ENCODE assay signal across 9 mouse cellular contexts in the genomic region with DNA sequence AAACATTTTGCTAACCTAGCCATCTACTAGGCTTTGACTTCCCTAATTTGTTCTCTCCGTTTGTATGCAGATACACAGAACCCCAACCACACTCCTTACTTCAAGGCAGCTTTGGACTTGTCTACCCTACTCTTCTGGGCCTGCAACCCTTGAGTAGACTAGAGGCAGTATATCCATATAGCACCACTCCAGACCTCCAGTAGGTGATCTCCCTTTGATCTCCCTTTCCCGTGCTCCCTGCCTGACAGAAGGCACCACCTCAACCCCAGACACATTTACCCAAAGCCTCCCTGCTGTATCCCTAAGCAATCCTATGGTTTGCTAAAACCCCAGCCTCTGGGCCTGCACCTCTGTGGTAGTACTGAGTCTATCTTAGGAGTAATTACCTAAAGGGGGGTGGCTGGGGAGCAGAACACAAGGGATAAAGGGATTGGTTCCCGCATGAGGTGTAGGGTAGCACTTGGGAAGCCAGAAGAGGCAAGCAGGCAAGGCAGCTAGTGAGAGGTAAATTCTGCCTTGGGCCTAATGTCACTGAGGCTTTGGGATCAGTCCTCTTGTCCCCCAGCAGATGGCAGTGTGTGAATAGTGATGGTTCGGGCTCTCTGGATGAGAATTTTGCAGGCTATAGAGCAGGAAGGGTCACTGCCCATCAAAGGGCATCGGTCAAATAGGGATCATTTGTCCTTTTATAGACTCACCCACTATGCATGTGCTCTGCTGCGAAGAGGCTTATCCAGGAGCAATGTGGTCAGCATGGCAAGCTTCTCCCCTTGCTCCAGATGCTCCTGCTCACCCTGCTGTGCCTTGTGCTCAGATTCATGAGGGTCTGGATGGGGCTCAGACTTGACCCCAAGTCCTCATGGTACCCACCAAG. TPM values are rescaled to one million over a fixed set of nuclear protein-coding genes. Genes with fewer than 3 reads are reported as not detected.
DNase-seq lines count a peak whose midpoint lies in the region; ATAC-seq and TF ChIP-seq lines count a peak whose summit lies in the region.
"Had no signal": no experiment of that assay in that cellular context is flagged by ENCODE, and none has a peak within 500 bp of the region (broad histone marks: within the 10 kb centered on the region; RNA-seq: fewer than 3 reads in every experiment).

No protein-coding gene starts in this region.

- 31% methylated on average over 6 of the region's 6 CpGs for WGBS in heart, embryonic 11.5 days (ENCODE audit: insufficient replicate concordance)
- WGBS in cerebellum, adult 2 months = 31% methylated on average over 6 of the region's 6 CpGs
- 28% methylated on average over 6 of the region's 6 CpGs for WGBS in forebrain, postnatal 0 days
- 31% methylated on average over 6 of the region's 6 CpGs for WGBS in midbrain, embryonic 12.5 days

- no peaks in the 10 kb centered on the region for H3K27me3 ChIP-seq in heart, embryonic 11.5 days (ENCODE audit: control insufficient read depth, insufficient read depth, low read length)
- no peaks in the 10 kb centered on the region for H3K27me3 ChIP-seq in cerebellum, adult 2 months (ENCODE audit: control insufficient read depth, insufficient read depth, low read length)
- H3K27me3 ChIP-seq in forebrain, postnatal 0 days (ENCODE audit: insufficient read depth, low read length) = no peaks in the 10 kb centered on the region
- no peaks in the 10 kb centered on the region for H3K27me3 ChIP-seq in midbrain, embryonic 12.5 days
- H3K27me3 ChIP-seq: heart, embryonic 15.5 days had no signal

- no peaks in the 10 kb centered on the region for H3K36me3 ChIP-seq in heart, embryonic 11.5 days (ENCODE audit: control insufficient read depth, insufficient read depth, low read length)
- H3K36me3 ChIP-seq in ES-E14 (ENCODE audit: control insufficient read depth, insufficient read depth, low read length, poor library complexity, severe bottlenecking) = no peaks in the 10 kb centered on the region
- no peaks in the 10 kb centered on the region for H3K36me3 ChIP-seq in forebrain, postnatal 0 days (ENCODE audit: insufficient read depth)
- no peaks in the 10 kb centered on the region for H3K36me3 ChIP-seq in midbrain, embryonic 12.5 days
- H3K36me3 ChIP-seq: heart, embryonic 15.5 days had no signal

- no peak overlapping the region for H3K27ac ChIP-seq in heart, embryonic 11.5 days (ENCODE audit: low read depth, low read length)
- no peak overlapping the region for H3K27ac ChIP-seq in ES-E14 (ENCODE audit: insufficient read depth, low read depth, low read length, poor library complexity, severe bottlenecking)
- H3K27ac ChIP-seq in cerebellum, adult 2 months (ENCODE audit: insufficient read depth, low read length) = no peak overlapping the region
- H3K27ac ChIP-seq in forebrain, postnatal 0 days (ENCODE audit: low read depth, low read length) = no peak overlapping the region
- no peak overlapping the region for H3K27ac ChIP-seq in midbrain, embryonic 12.5 days (replicated peaks)
- H3K27ac ChIP-seq: heart, embryonic 15.5 days had no signal

- TF ChIP-seq POLR2A in cerebellum, adult 2 months (IDR thresholded peaks at IDR 0.05; ENCODE audit: borderline replicate concordance, insufficient read depth, low read length) = no peak

- no peak overlapping the region for H3K9ac ChIP-seq in heart, embryonic 11.5 days (ENCODE audit: low read depth, low read length)
- H3K9ac ChIP-seq in ES-E14 (ENCODE audit: insufficient read depth, low read depth, low read length, poor library complexity, severe bottlenecking) = no peak overlapping the region
- no peak overlapping the region for H3K9ac ChIP-seq in forebrain, postnatal 0 days
- H3K9ac ChIP-seq in midbrain, embryonic 12.5 days (replicated peaks) = no peak overlapping the region; the same call in 1 of the 2 replicates
- H3K9ac ChIP-seq: heart, embryonic 15.5 days had no signal

- no peak for ATAC-seq in heart, embryonic 11.5 days (replicated peaks; ENCODE audit: insufficient number of reproducible peaks, low FRiP score, low TSS enrichment)
- ATAC-seq in forebrain, postnatal 0 days = peak; percentile 74
- peak; percentile 78 for ATAC-seq in midbrain, embryonic 12.5 days (ENCODE audit: low FRiP score, low read depth)

- DNase-seq in heart, adult 11 months = peak; percentile 70
- peak; percentile 20 for DNase-seq in ES-E14 (ENCODE audit: low read depth, low spot score)
- peak; percentile 56 to 65 for DNase-seq in cerebellum, adult 2 months
- DNase-seq in forebrain, postnatal 0 days = peak; percentile 68
- peak; percentile 21 for DNase-seq in kidney, postnatal 14 days
- DNase-seq in spleen, adult 12 weeks (ENCODE audit: low spot score) = no peak

- no peaks in the 10 kb centered on the region for H3K9me3 ChIP-seq in heart, embryonic 11.5 days (replicated peaks; ENCODE audit: control insufficient read depth, low read length)
- no peaks in the 10 kb centered on the region for H3K9me3 ChIP-seq in ES-E14 (ENCODE audit: control insufficient read depth, insufficient read depth, low read depth, low read length)
- H3K9me3 ChIP-seq in forebrain, postnatal 0 days (ENCODE audit: low read length) = no peaks in the 10 kb centered on the region
- H3K9me3 ChIP-seq in midbrain, embryonic 12.5 days = no peaks in the 10 kb centered on the region
- H3K9me3 ChIP-seq: heart, embryonic 15.5 days had no signal

- peak; percentile 82 for TF ChIP-seq CTCF in cerebellum, adult 2 months (IDR thresholded peaks at IDR 0.05; ENCODE audit: borderline replicate concordance, insufficient read depth, low read depth, low read length)
- TF ChIP-seq CTCF in forebrain, postnatal 0 days (IDR thresholded peaks at IDR 0.05; ENCODE audit: low read depth) = peak; percentile 84

- H3K4me1 ChIP-seq in heart, embryonic 11.5 days (ENCODE audit: control insufficient read depth, insufficient read depth, low read length) = no peaks in the 10 kb centered on the region
- no peaks in the 10 kb centered on the region for H3K4me1 ChIP-seq in ES-E14 (ENCODE audit: control insufficient read depth in 2 of 2, insufficient read depth in 2 of 2, low read length in 2 of 2, poor library complexity in 1 of 2)
- no peaks in the 10 kb centered on the region for H3K4me1 ChIP-seq in cerebellum, adult 2 months (ENCODE audit: control insufficient read depth, insufficient read depth, low read length)
- no peaks in the 10 kb centered on the region for H3K4me1 ChIP-seq in forebrain, postnatal 0 days (ENCODE audit: insufficient read depth)
- H3K4me1 ChIP-seq in midbrain, embryonic 12.5 days = peaks cover 4% of the 10 kb centered on the region; the same call in 1 of the 2 replicates
- H3K4me1 ChIP-seq: heart, embryonic 15.5 days had no signal

- in situ Hi-C loops in ES-E14 (cut with MboI; ENCODE audit: low sequenced_read_pairs in 2 of 2, unreplicated experiment in 2 of 2) = no loop called here

- no peak overlapping the region for H3K4me2 ChIP-seq in heart, embryonic 11.5 days
- no peak overlapping the region for H3K4me2 ChIP-seq in forebrain, postnatal 0 days (ENCODE audit: low read depth)
- no peak overlapping the region for H3K4me2 ChIP-seq in midbrain, embryonic 12.5 days (replicated peaks)
- H3K4me2 ChIP-seq: heart, embryonic 15.5 days had no signal

- H3K4me3 ChIP-seq in heart, embryonic 11.5 days (ENCODE audit: low read depth, low read length) = no peak overlapping the region
- no peak overlapping the region for H3K4me3 ChIP-seq in ES-E14 (ENCODE audit: insufficient read depth in 1 of 2, low read depth in 1 of 2, low read length in 2 of 2, poor library complexity in 1 of 2, severe bottlenecking in 1 of 2)
- no peak overlapping the region for H3K4me3 ChIP-seq in cerebellum, adult 2 months (replicated peaks; ENCODE audit: insufficient read depth, low read depth, low read length)
- H3K4me3 ChIP-seq in forebrain, postnatal 0 days (ENCODE audit: low read depth, low read length) = no peak overlapping the region
- no peak overlapping the region for H3K4me3 ChIP-seq in midbrain, embryonic 12.5 days
- H3K4me3 ChIP-seq: heart, embryonic 15.5 days had no signal

TF ChIP-seq in ES-E14, 5 proteins besides CTCF, POLR2A, EP300 and RAD21:
- TF ChIP-seq ZNF384 (IDR thresholded peaks at IDR 0.05; ENCODE audit: low read depth, low read length) = no peak
- TF ChIP-seq CHD2 (IDR thresholded peaks at IDR 0.05; ENCODE audit: low read depth, low read length) = no peak
- TF ChIP-seq ZC3H11A (IDR thresholded peaks at IDR 0.05; ENCODE audit: borderline replicate concordance, low read depth, low read length) = no peak
- TF ChIP-seq HCFC1 (IDR thresholded peaks at IDR 0.05; ENCODE audit: borderline replicate concordance, insufficient read depth, low read length) = no peak
- no peak for TF ChIP-seq MAFK (IDR thresholded peaks at IDR 0.05; ENCODE audit: insufficient read depth, low read depth, low read length)

RNA-seq across cellular contexts. Expression of gene Ric3, which starts 15.3 kb away (rescaled TPM):
- 1.7 and 1.9 TPM in 2 replicates for polyA plus RNA-seq in heart, embryonic 11.5 days (2014; fragmentation: Nextera tagmentation; extraction: Ambion mirVana)
- total RNA-seq in ES-E14 (2012; rRNA removed) = 15.1 and 22.5 TPM in 2 replicates
- 61.6 and 66.0 TPM in 2 replicates for polyA plus RNA-seq in cerebellum, adult 2 months (2012; rRNA removed)
- total RNA-seq in forebrain, postnatal 0 days (2014; rRNA removed) = 42.2 and 61.0 TPM in 2 replicates
- polyA plus RNA-seq in forebrain, postnatal 0 days (2015; fragmentation: Nextera tagmentation; extraction: Ambion mirVana) = 26.7 and 32.4 TPM in 2 replicates
- 29.5 and 30.4 TPM in 2 replicates for polyA plus RNA-seq in midbrain, embryonic 12.5 days (2016; fragmentation: Nextera tagmentation; extraction: Ambion mirVana)
